Mouse (Mus musculus): ENCODE measurements at regions not wholly inside any gene's neighbourhood (a gene's known extent, or its start where the extent isn't known, plus 50 kb on each side); places are given as distances from the start of the nearest gene placed in this dataset.

DNA sequence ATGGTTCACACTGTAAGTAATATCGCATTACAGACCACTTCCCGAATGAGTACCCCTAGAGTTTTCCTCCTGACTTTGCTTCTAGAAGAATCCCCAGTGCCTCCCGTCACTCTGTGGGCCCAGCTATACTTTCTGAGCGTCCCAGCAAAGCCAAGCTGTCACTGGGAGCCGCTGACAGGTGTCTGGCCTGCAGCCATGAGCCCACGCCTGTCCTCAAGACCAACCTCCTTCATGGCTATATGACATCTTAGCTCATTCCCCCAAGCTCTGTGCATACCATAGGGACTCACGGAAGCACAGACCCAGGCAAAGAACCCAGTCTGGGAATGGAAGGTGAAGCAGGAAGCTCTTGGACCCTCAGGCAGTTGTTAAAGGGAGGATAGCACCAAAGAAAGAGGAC, 55.3 kb upstream of the Rgma start:
- no peak for DNase-seq (ENCODE audit: low read depth, low spot score)

DNA sequence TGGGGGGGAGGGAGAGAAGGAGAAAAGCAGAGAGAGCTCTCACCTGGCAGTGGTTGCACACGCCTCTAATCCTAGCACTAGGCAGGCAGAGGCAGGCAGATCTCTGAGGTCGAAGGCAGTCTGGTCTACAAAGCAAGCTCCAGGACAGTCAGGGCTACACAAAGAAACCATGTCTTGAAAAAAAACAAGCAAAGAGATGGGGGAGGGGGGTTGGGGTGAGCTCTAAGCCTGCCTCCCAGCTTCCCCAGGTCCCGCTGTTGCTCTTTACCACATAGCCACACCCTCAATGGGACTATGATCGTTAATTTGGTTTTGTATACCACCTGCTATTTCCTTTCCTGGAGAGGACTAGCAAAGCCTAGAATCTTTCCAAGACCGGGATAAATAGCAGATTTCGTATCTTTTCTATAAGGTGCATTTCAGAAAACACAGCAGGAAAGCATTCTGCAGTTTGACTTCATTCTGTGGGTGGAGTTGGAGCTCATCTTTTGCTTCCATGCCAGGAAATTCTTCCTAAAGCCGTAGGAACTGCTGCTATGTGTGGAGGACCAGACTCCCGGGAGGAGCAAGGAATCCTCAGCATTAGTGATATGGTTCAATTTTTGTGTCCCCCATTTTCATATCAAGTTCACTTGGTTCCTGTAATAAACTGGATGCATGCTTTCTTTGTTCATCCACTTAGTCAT, 52.7 kb upstream of the Rgma start:
- no peak for DNase-seq (ENCODE audit: low read depth, low spot score)

DNA sequence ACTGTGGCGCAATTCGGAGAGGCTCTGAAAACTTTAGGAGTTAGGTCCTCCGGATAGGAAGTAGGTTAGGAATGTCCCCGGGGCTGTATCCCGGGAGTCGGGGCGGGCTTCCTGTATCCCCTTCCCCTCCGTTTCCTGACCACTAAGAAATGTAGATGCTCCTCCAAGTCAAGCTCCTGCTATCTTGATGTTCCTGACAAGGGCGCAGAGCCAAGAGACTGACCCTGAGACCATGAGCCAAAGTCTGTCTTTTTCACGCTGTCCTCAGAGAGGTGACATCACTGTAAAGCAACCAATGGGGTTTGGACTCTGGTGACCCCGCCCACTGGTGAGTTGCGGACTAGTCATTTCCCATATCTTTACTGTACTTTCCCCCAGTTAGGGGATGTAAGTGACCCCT, 51.8 kb upstream of the Rgma start:
- no peak for DNase-seq (ENCODE audit: low read depth, low spot score)

DNA sequence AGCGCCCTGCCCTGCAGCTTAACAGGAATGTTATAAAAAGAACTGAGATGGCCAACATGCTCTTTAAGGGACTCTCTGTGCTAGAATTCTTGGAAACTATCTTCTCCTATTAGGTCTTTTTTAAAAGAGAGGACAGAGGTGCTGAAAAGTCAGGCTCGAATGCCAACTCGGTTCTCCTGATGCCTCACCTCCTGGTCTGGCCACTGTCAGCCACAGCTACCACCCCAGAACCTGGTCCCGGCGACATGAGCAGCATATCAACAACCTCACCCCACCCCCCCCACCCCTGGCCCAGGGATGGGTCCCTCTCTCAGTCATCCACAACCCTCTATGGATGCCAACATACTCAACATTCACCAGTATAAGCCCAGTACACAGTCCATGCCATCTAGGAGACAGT, 49.8 kb upstream of the Rgma start:
- DNase-seq (ENCODE audit: low read depth, low spot score), result no peak
